Mouse (Mus musculus): ENCODE results near the gene Cenpb.

The Cenpb gene

DNA sequence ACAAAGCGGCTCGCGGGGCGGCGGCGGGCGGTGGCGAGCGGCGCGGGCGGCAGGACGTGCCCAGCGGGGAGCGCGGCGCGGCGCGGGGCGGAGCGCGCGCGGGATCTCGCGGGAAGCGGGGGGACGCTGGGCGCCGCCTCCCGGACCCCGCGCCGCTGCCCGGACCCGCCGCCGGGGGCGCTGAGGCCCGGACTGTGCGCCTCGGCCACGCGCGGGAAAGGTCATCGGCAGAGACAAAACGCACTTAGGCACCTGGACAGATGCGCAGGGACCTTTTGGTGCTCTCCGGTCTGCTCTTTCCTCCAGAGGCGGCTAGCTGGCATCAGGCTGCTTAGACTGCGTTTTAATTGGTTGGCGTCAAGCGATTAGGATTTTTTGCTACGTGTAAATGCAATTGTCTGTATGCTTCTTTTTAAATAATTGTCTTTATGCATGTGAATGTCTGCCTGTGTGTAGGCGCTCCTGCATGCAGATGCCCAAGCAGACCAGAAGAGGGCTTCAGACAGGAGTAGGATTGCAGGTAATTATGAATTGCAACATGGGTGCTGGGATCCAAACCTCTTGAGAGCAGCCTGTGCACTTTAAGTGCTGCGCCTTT is at the start of gene Cenpb:
Cenpb (minus strand) TSS at position 78 of the 598 bp plus-strand sequence.
- DNase-seq = peak; percentile 82

DNA sequence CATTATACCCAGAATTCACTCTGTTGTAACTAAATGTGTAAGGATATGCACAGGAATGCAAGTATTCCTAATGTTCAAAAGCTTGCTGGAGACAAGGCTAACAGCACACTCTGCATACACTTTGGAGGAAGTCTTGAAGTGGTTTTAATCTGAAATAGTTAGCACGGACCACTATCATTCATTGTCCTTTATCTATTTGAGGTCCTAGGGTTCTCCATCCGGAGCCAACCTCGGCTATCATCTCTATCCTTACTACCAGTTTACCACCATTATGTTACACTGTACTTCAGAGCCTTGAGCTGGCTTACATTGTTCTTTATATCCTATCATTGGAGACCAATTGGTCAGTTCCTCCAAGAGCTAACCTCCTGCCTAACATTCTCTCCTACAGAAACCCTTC is 47.4 kb upstream of the Cenpb start:
- DNase-seq = no peak

DNA sequence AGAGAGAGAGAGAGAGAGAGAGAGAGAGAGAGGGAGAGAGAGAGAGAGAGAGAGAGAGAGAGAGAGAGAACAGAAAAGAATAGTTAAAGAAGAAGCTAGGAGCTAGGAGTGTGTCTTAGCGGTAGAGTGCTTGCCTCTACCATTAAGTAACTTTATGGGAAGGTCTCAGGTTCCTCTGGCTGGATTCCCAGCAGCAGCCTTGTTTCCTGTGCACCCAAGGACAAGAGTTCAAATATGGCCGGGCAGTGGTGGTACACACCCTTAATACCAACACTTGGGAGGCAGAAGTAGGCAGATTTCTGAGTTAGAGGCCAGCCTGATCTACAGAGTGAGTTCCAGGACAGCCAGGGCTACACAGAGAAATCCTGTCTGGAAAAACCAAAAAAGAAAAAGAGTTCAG is 46.8 kb upstream of the Cenpb start:
- peak; percentile 44 for DNase-seq

DNA sequence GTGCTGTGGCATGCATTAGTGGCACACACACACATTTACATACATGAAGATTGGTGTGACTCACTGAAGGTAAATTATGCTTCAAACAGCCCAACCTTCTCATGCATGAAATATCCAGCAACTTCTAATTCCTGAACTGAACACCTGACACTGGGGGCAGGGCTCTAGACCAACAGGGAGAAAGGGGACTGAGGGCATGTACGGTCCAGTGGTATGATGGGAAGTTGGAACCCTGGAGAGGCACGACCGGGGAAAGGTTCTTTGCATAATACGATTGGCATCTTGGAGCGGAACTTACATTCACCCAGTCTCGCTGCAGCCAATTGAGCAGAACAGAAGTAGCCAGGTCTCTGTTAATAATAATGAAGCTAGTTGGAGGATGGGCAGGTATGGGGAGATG is 45.3 kb upstream of the Cenpb start:
- peak; percentile 91 for DNase-seq

DNA sequence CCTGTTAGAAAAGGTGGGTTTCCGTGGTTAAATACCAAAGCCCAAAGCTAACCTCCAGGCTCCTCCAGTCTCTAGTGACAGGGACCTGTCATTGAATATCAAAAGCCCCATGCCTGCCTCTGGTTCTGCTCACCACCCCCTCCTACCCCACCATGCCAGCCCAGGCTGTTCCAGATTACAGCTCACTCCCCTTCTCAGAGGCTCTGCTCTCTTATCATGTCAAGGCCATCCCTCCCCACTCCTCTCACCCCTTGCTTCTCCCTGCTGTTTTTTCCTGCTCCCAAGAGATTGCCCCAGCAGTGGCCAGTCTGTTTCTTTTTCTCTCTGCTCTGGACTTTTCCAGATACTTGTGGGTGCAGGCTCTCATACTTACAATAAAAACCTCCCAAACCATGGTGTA is 43.7 kb upstream of the Cenpb start:
- no peak for DNase-seq

DNA sequence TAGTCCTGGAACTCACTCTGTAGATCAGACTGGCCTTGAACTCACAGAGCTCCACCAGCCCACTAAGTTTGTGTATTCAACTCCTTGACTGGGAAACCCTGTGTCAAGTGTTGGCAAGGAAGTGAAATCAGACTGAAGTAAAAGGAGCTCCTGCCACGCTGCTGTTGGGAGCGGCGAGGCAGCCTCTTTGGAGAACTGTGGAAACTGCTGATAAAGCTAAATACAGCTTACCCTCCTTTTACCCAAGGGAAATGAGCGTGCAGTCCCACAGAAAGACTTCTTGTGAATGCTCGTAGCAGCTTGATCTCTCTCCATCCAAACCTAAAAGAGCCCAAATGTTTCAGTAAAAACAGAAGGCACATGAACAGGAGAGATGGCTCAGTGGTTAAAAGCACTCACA is 42.7 kb upstream of the Cenpb start:
- no peak for DNase-seq

DNA sequence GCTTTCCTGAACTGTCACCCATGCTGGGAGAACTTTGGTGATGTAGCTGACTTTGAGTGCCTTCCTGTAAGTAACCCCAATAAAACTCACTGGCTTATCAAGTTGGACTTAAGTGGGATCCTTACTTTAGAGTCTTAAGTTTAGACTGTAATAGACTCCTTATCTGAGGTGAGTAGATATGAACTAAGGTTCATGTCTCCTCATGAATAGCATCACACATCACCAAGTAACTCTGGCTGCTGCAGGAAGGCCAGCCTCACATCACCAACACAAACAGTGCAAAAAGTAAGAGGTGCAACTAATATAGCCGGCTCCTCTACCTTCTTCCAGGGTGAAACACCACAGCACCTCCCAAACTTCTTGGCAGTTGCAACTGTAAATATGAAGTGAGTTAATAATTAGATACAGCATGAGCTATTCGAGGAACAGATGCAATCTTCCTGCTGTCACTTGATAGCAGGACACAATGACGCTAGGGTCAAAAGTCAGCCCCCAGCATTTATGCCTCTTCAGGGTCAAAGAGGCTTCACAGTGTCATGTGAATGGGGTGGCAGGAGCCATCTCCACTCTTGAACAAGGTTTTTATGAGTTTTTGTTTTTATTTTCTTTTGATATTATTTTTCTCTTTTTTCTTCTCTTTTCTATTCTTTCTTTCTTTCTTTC is 42.1 kb upstream of the Cenpb start:
- no peak for DNase-seq

DNA sequence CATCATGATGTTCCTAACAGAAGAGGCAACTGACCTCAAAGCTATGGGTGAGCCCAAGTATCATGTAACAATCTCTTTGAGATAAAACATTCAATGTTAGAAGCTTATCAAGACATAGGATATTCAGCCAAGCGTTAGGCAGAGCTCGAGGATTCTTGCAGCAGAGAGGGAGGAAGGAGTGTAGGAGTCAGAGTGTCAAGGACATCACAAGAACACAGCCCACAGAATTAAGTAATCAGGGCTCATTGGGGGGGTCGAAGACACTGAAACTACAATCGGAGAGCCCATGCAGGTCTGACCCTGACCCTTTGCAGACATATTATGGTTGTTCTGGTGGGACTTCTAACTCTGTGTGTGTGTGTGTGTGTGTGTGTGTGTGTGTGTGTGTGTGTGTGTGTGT is 40.2 kb upstream of the Cenpb start:
- no peak for DNase-seq

DNA sequence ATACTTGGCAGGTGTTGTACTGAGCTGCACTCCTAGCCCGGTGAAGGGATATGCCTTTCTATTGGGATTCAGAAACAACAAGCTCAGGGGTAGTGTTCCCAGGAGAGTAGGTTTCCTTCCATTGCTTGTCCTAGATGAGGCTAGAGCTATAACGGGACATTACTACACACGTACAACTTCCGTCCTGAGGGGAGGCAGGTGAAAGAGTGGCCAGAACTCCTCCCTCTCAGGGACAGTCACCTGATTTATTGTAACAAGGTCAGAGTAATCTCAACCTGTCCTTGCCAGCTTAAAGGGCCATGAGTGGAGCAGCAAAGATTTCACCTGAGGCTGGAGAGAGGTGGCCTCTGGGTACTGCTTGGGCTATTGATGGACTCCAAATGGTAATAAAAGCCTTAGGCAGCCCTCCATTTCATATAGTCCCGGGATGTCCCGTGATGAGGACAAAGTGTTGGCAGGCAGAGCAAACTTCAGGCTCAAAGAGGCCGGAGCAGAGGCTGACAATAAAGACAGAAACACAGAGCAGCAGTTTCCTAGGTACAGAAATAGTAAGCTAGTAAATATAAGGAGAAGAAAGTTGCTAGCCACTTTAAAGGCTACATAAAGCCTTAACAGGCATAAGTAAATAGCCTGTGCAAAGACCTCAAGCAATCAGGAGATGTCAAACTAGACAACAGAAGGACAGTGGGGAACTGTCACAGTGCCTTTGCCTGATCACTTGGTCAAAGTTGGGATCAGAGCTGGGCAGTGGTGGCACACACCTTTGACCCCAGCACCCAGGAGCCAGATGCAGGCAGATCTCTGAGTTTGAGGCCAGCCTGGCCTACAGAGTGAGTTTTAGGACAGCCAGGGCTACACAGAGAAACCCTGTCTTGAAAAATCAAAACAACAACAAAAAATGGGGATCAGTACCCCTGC is 36.3 kb upstream of the Cenpb start:
- DNase-seq = peak; percentile 76

GRCm38 (mm10) chr2:131213773-131214172 is 33.9 kb upstream of the Cenpb start:
- DNase-seq = no peak

GRCm38 (mm10) chr2:131211026-131211615 is 31.3 kb upstream of the Cenpb start:
- peak; percentile 37 for DNase-seq

- peak; percentile 96 for DNase-seq
These were observed 30.3 kb upstream of the Cenpb start for GRCm38 (mm10) chr2:131209969-131210792.

- peak; percentile 32 for DNase-seq
These were observed 29.4 kb upstream of the Cenpb start for GRCm38 (mm10) chr2:131209125-131209795.

DNA sequence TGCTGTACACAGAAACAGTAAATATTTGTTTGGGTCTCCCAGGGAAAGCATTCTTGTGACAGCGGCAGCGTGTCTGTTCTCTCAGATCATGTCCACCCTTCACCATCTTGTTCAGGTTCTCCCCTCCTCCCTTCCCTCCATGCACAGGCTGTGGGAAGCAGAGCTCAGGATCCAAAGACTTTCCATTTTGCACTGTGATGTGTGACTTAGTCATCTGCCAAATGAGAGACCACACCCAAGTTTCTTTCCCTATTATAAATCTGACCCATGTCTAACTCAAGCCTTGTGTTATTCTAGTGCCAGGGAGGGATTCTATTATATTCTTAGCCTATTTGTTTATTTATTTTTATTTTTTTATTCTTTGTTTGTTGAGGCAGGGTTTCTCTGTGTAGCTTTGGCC is 28.5 kb upstream of the Cenpb start:
- no peak for DNase-seq

GRCm38 (mm10) chr2:131206778-131207177 is 26.9 kb upstream of the Cenpb start, which contains the start of gene Ap5s1:
Ap5s1 (plus strand) TSS chr2:131207078.
- no peak for DNase-seq

GRCm38 (mm10) chr2:131205521-131206182 is 25.8 kb upstream of the Cenpb start:
- DNase-seq = no peak

- DNase-seq = peak; percentile 99
These were observed 24.6 kb upstream of the Cenpb start for GRCm38 (mm10) chr2:131204410-131204981.

DNA sequence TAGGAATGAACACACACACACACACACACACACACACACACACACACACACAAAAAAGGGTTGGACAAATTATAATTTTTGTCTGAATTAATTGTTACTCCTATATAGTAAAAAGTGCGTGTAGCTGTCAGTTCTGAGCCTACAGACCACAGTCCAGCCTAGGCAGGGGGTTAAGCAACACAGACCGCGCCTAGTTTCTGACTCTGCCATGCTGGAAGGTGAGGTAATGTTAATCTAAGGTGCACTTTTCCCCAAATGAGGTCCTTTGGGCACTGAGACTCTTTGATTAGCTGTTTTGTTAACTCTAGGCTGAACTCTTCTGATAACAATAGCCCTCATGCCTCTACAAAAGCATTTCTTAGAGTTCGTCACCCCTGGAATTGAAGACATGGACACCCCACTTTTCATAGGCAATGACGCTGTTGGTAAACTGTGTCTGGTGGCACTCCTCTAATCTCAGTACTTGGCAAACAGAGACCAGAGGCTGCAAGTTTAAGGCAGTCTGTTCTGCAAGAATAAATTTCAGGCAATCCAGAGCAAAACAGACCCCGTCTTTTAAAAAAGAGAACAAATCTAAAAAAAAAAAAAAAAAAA is 24.0 kb upstream of the Cenpb start:
- no peak for DNase-seq

- DNase-seq = no peak
These were observed 21.4 kb upstream of the Cenpb start for GRCm38 (mm10) chr2:131201262-131201661.

- DNase-seq = no peak
These were observed 20.8 kb upstream of the Cenpb start for GRCm38 (mm10) chr2:131200710-131201109.
